ENCODE assay signal across 14 mouse cellular contexts in the genomic region with DNA sequence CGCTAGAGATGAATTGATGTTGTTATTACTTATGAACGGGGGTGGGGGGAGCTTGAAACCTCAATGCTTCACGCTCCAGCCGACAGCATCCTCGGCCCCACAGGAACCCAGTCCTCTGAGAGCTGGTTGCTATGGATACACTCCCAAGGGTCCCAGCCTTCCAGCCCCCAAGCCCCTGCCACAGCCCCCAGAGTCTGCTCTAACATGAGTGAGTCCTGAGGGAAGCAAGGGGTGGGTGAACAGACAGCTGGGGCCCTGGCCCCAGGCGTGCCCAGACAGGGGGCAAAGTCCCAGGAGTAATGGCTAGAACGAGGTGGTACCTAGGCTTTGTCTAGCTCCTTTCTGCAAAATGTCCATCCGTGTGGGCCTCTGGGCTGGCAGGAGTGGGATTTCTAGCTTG.
DNase-seq lines count a peak whose midpoint lies in the region; ATAC-seq lines count a peak whose summit lies in the region.
"Had no signal": no experiment of that assay in that cellular context is flagged by ENCODE, and none has a peak within 500 bp of the region (broad histone marks: within the 10 kb centered on the region; RNA-seq: fewer than 3 reads in every experiment).

No protein-coding gene starts in this region.

- H3K36me3 ChIP-seq in hindbrain, embryonic 10.5 days, result peaks cover 99% of the 10 kb centered on the region
- H3K36me3 ChIP-seq in hindbrain, embryonic 16.5 days (ENCODE audit: control insufficient read depth, insufficient read depth, low read length), result peaks cover 10% of the 10 kb centered on the region
- peaks cover 47% of the 10 kb centered on the region for H3K36me3 ChIP-seq in hindbrain, embryonic 12.5 days
- peaks cover 100% of the 10 kb centered on the region for H3K36me3 ChIP-seq in midbrain, embryonic 10.5 days
- H3K36me3 ChIP-seq in neural tube, embryonic 15.5 days, result peaks cover 20% of the 10 kb centered on the region; the same call in 1 of the 2 replicates

- 40% methylated on average over 8 of the region's 8 CpGs for WGBS in hindbrain, embryonic 10.5 days
- WGBS in hindbrain, embryonic 16.5 days, result 19% methylated on average over 8 of the region's 8 CpGs
- 29% methylated on average over 8 of the region's 8 CpGs for WGBS in hindbrain, embryonic 12.5 days
- WGBS in midbrain, embryonic 10.5 days, result 43% methylated on average over 8 of the region's 8 CpGs
- 13% methylated on average over 8 of the region's 8 CpGs for WGBS in neural tube, embryonic 15.5 days

- no peak for DNase-seq in hindbrain, embryonic 10.5 days (ENCODE audit: low spot score)
- DNase-seq in midbrain, embryonic 10.5 days (ENCODE audit: low spot score), result no peak
- no peak for DNase-seq in lung, postnatal 36 days
- DNase-seq in thymus, adult 18-20 months, result no peak
- no peak for DNase-seq in yolk sac, embryonic 10.5 days (ENCODE audit: low spot score)
- DNase-seq: adrenal gland, adult 8-10 months; cerebellum, postnatal 14 days; heart, postnatal 10 days; lung, postnatal 10 days; thymus, adult 2 months had no signal

- H3K4me1 ChIP-seq in hindbrain, embryonic 10.5 days (replicated peaks), result peaks cover 38% of the 10 kb centered on the region
- peaks cover 12% of the 10 kb centered on the region for H3K4me1 ChIP-seq in hindbrain, embryonic 16.5 days (ENCODE audit: control insufficient read depth, insufficient read depth, low read depth, low read length)
- peaks cover 26% of the 10 kb centered on the region for H3K4me1 ChIP-seq in hindbrain, embryonic 12.5 days
- H3K4me1 ChIP-seq in midbrain, embryonic 10.5 days, result peaks cover 38% of the 10 kb centered on the region
- peaks cover 18% of the 10 kb centered on the region for H3K4me1 ChIP-seq in neural tube, embryonic 15.5 days

- no peaks in the 10 kb centered on the region for H3K27me3 ChIP-seq in hindbrain, embryonic 10.5 days (ENCODE audit: insufficient read depth, poor library complexity, severe bottlenecking)
- no peaks in the 10 kb centered on the region for H3K27me3 ChIP-seq in hindbrain, embryonic 16.5 days (replicated peaks; ENCODE audit: control insufficient read depth, insufficient read depth, low read length)
- no peaks in the 10 kb centered on the region for H3K27me3 ChIP-seq in hindbrain, embryonic 12.5 days
- no peaks in the 10 kb centered on the region for H3K27me3 ChIP-seq in midbrain, embryonic 10.5 days (ENCODE audit: low read depth, poor library complexity, severe bottlenecking)
- H3K27me3 ChIP-seq in neural tube, embryonic 15.5 days (replicated peaks), result no peaks in the 10 kb centered on the region
- H3K27me3 ChIP-seq: embryonic facial prominence, embryonic 13.5 days had no signal

- no peak; the same call in 1 of the 2 replicates for ATAC-seq in hindbrain, embryonic 16.5 days
- ATAC-seq in hindbrain, embryonic 12.5 days (ENCODE audit: low FRiP score), result peak; percentile 36; the same call in 1 of the 2 replicates
- ATAC-seq in neural tube, embryonic 15.5 days (ENCODE audit: low FRiP score), result no peak

- H3K4me2 ChIP-seq in hindbrain, embryonic 16.5 days (ENCODE audit: low read length), result no peak overlapping the region
- no peak overlapping the region for H3K4me2 ChIP-seq in hindbrain, embryonic 12.5 days (replicated peaks)
- H3K4me2 ChIP-seq in neural tube, embryonic 15.5 days, result no peak overlapping the region
- H3K4me2 ChIP-seq: embryonic facial prominence, embryonic 13.5 days had no signal

- no peak overlapping the region for H3K9ac ChIP-seq in hindbrain, embryonic 16.5 days (ENCODE audit: low read depth, low read length)
- no peak overlapping the region for H3K9ac ChIP-seq in hindbrain, embryonic 12.5 days
- H3K9ac ChIP-seq in neural tube, embryonic 15.5 days (replicated peaks), result no peak overlapping the region
- H3K9ac ChIP-seq: embryonic facial prominence, embryonic 13.5 days had no signal

- H3K9me3 ChIP-seq in hindbrain, embryonic 10.5 days, result no peaks in the 10 kb centered on the region
- no peaks in the 10 kb centered on the region for H3K9me3 ChIP-seq in hindbrain, embryonic 16.5 days (ENCODE audit: control insufficient read depth, low read length)
- no peaks in the 10 kb centered on the region for H3K9me3 ChIP-seq in hindbrain, embryonic 12.5 days (replicated peaks)
- H3K9me3 ChIP-seq in midbrain, embryonic 10.5 days (replicated peaks), result no peaks in the 10 kb centered on the region
- H3K9me3 ChIP-seq in neural tube, embryonic 15.5 days (replicated peaks), result no peaks in the 10 kb centered on the region
- H3K9me3 ChIP-seq: embryonic facial prominence, embryonic 13.5 days had no signal

- H3K27ac ChIP-seq in hindbrain, embryonic 10.5 days, result peak overlapping the region; percentile 76
- H3K27ac ChIP-seq in hindbrain, embryonic 16.5 days (ENCODE audit: low read depth, low read length), result no peak overlapping the region
- peak overlapping the region; percentile 71 for H3K27ac ChIP-seq in hindbrain, embryonic 12.5 days
- H3K27ac ChIP-seq in midbrain, embryonic 10.5 days (replicated peaks), result peak overlapping the region; percentile 74
- H3K27ac ChIP-seq in neural tube, embryonic 15.5 days (replicated peaks), result 0 out of 2 replicates have a peak overlapping the region, but pooled peaks have one; percentile 33
- H3K27ac ChIP-seq: embryonic facial prominence, embryonic 13.5 days had no signal

- H3K4me3 ChIP-seq in hindbrain, embryonic 10.5 days, result no peak overlapping the region
- no peak overlapping the region for H3K4me3 ChIP-seq in hindbrain, embryonic 16.5 days (ENCODE audit: low read length)
- no peak overlapping the region for H3K4me3 ChIP-seq in hindbrain, embryonic 12.5 days
- no peak overlapping the region for H3K4me3 ChIP-seq in midbrain, embryonic 10.5 days
- H3K4me3 ChIP-seq in neural tube, embryonic 15.5 days (replicated peaks), result no peak overlapping the region
- H3K4me3 ChIP-seq: embryonic facial prominence, embryonic 13.5 days had no signal
